Mouse (Mus musculus): ENCODE measurements around the gene Fbxo11. TPM values are rescaled to one million over a fixed set of nuclear protein-coding genes. Genes with fewer than 3 reads are reported as not detected.

Gene Fbxo11
- polyA plus RNA-seq, 1 experiment from 2014 or later, result 20.7 TPM

DNA sequence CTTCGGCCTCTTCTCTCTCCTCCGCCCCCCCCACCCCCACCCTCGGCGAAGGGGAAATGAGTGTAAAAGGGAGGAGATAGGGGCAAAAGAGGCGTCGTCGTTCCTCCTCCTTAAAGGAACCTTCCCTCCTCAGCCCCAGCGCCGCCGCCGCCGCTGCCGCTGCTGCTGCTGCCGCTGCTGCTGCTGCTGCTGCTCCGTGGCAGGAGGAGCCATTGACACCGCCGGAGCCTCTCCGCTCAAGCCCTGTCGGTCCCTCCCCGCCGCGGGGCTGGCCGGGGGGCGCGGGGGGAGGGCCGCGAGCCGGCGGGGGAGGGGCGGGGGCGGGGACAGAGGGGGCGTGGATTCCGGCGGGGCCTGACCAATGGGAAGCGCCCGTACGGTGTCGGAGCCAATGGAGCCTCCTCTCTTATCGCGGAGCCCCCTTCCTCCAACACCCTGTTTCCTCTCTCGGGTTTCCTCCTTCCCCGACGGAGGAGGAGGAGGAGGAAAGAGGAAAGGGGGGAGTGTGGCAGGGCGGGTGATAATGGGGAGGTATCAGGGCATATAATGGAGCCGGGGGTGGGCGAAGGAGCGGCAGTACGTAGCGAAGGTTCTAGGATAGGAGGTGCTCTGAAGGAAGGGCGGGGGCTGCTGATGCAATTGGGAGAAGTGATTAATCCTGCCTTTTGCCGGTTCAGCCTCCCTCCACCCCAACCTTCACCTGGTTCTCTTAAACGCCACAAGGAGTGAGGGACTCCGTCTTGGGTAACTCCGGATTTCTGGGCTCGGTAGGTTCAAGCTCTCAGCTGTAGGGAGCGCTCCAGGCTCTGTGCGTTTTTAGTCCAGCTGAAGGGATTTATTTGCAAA lies 933 bp upstream of the Fbxo11 start:
- Histone ChIP-seq H3K36me3 (ENCODE audit: control insufficient read depth, insufficient read depth, low read length) (no peaks in the 10 kb centered on the region), H3K4me3 (ENCODE audit: control insufficient read depth in 1 of 2, insufficient read depth in 1 of 2, low read depth in 1 of 2, low read length in 2 of 2) (peak overlapping the region; percentile 98 to 99), H3K4me2 (ENCODE audit: low read length) (peak overlapping the region; percentile 77), H3K9me3 (ENCODE audit: control insufficient read depth, low read length) (no peaks in the 10 kb centered on the region), H3K4me1 (ENCODE audit: control insufficient read depth in 2 of 2, insufficient read depth in 2 of 2, low read length in 2 of 2) (peaks cover 0 to 17% of the 10 kb centered on the region in 2 experiments; a peak in 2 of 4 replicates), H3K9ac (ENCODE audit: low read length) (peak overlapping the region; percentile 100), H3K27ac (replicated peaks in 1 of 2; ENCODE audit: control insufficient read depth in 1 of 2, insufficient read depth in 1 of 2, low read depth in 2 of 2, low read length in 2 of 2) (peak overlapping the region; percentile 95 to 100), H3K27me3 (ENCODE audit: control insufficient read depth, insufficient read depth, low read length) (no peaks in the 10 kb centered on the region)
- peak; percentile 96 for ATAC-seq (ENCODE audit: insufficient number of reproducible peaks, insufficient read depth, low FRiP score, low read depth)
- under 1% methylated on average over 28 of the region's 57 CpGs for WGBS

DNA sequence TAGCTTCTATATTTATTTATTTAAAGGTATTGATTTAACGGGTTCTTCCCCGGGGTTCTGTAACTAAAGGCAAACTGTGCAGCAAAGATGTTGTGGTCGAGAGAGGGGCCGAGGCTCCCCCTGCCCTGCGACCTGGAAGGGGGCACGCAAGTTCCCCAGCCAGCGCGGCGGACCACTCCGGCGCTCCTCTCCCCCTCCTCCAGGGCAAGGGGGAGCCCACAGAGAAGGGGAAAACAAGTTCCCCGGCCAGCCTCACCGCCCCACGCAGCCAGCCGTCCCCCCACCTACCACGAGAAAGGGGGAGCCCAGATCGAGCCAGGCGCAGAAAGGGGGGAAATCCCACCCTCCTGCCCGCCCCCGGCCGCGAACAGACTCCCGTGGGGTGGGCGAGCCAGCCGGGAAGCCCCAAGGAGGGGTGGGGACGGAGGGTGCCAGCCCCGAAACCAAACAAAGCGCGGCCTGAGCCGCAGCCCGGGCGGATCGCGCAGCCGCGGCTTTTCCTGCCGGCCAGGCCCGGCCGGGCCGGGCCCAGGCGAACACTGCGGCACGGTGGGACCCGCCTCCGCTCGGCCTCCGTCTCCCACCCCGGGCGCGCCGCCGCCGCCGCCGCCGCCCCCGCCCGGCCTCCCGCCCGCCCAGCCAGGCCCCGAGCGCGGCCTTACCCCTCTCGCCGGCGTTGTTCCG lies 602 bp downstream of the Fbxo11 start:
- peak; percentile 33; the same call in 1 of the 2 replicates for ATAC-seq (ENCODE audit: insufficient number of reproducible peaks, insufficient read depth, low FRiP score, low read depth)
- H3K36me3 ChIP-seq (ENCODE audit: control insufficient read depth, insufficient read depth, low read length), result no peaks in the 10 kb centered on the region
- no peaks in the 10 kb centered on the region for H3K27me3 ChIP-seq (ENCODE audit: control insufficient read depth, insufficient read depth, low read length)
- H3K4me3 ChIP-seq (ENCODE audit: control insufficient read depth in 1 of 2, insufficient read depth in 1 of 2, low read depth in 1 of 2, low read length in 2 of 2), result peak overlapping the region; percentile 98 to 99
- H3K4me1 ChIP-seq (ENCODE audit: control insufficient read depth in 2 of 2, insufficient read depth in 2 of 2, low read length in 2 of 2), result peaks cover 0 to 17% of the 10 kb centered on the region in 2 experiments; a peak in 2 of 4 replicates
- peak overlapping the region; percentile 100 for H3K9ac ChIP-seq (ENCODE audit: low read length)
- peak overlapping the region; percentile 75 for H3K4me2 ChIP-seq (ENCODE audit: low read length)
- peak overlapping the region; percentile 82 to 100 for H3K27ac ChIP-seq (replicated peaks in 1 of 2; ENCODE audit: control insufficient read depth in 1 of 2, insufficient read depth in 1 of 2, low read depth in 2 of 2, low read length in 2 of 2)
- no peaks in the 10 kb centered on the region for H3K9me3 ChIP-seq (ENCODE audit: control insufficient read depth, low read length)
- WGBS, result under 1% methylated on average over 38 of the region's 67 CpGs

DNA sequence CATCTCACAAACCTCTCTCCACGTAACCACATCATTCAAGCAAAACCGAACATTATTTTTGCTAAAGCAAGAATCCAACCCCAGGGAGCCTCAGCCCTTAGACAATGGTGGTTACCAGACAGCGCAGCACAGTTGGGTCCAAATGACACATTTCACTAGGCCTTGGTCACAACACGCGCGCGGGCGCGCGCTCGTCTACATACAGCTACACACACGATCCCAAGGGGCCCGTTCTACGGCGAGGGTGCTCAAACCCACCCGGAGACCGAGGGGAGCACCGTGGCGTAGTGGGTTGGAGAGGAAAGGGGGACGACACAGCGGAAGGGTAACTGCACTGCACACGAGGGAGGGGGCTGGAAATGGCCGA lies 1.1 kb downstream of the Fbxo11 start:
- WGBS, result under 1% methylated on average over 23 of the region's 23 CpGs

GRCm38 (mm10) chr17:88062860-88063580 lies 2.1 kb downstream of the Fbxo11 start:
- H3K9ac ChIP-seq (ENCODE audit: low read length), result peak overlapping the region; percentile 100
- no peaks in the 10 kb centered on the region for H3K27me3 ChIP-seq (ENCODE audit: control insufficient read depth, insufficient read depth, low read length)
- no peak overlapping the region; a peak in 1 of 4 replicates for H3K27ac ChIP-seq (replicated peaks in 1 of 2; ENCODE audit: control insufficient read depth in 1 of 2, insufficient read depth in 1 of 2, low read depth in 2 of 2, low read length in 2 of 2)
- no peaks in the 10 kb centered on the region for H3K9me3 ChIP-seq (ENCODE audit: control insufficient read depth, low read length)
- H3K4me1 ChIP-seq (ENCODE audit: control insufficient read depth in 2 of 2, insufficient read depth in 2 of 2, low read length in 2 of 2), result peaks cover 0 to 24% of the 10 kb centered on the region in 2 experiments; a peak in 2 of 4 replicates
- H3K4me3 ChIP-seq (ENCODE audit: control insufficient read depth in 1 of 2, insufficient read depth in 1 of 2, low read depth in 1 of 2, low read length in 2 of 2), result peak overlapping the region in 1 of 2 experiments; percentile 99; a peak in 3 of 4 replicates
- peak overlapping the region; percentile 75 for H3K4me2 ChIP-seq (ENCODE audit: low read length)
- 30% methylated on average over 8 of the region's 8 CpGs for WGBS
- no peak for ATAC-seq (ENCODE audit: insufficient number of reproducible peaks, insufficient read depth, low FRiP score, low read depth)
- no peaks in the 10 kb centered on the region for H3K36me3 ChIP-seq (ENCODE audit: control insufficient read depth, insufficient read depth, low read length)

More for the DNA sequence above, 1.1 kb downstream of the Fbxo11 start:
- peak overlapping the region; percentile 82 to 100 for H3K27ac ChIP-seq (replicated peaks in 1 of 2; ENCODE audit: control insufficient read depth in 1 of 2, insufficient read depth in 1 of 2, low read depth in 2 of 2, low read length in 2 of 2)
- H3K9ac ChIP-seq (ENCODE audit: low read length), result peak overlapping the region; percentile 100
- ATAC-seq (ENCODE audit: insufficient number of reproducible peaks, insufficient read depth, low FRiP score, low read depth), result no peak
- peaks cover 0 to 17% of the 10 kb centered on the region in 2 experiments; a peak in 2 of 4 replicates for H3K4me1 ChIP-seq (ENCODE audit: control insufficient read depth in 2 of 2, insufficient read depth in 2 of 2, low read length in 2 of 2)
- H3K9me3 ChIP-seq (ENCODE audit: control insufficient read depth, low read length), result no peaks in the 10 kb centered on the region
- peak overlapping the region; percentile 98 to 99 for H3K4me3 ChIP-seq (ENCODE audit: control insufficient read depth in 1 of 2, insufficient read depth in 1 of 2, low read depth in 1 of 2, low read length in 2 of 2)
- H3K4me2 ChIP-seq (ENCODE audit: low read length), result peak overlapping the region; percentile 75
- H3K36me3 ChIP-seq (ENCODE audit: control insufficient read depth, insufficient read depth, low read length), result no peaks in the 10 kb centered on the region
- H3K27me3 ChIP-seq (ENCODE audit: control insufficient read depth, insufficient read depth, low read length), result no peaks in the 10 kb centered on the region

GRCm38 (mm10) chr17:88061942-88062341 lies 3.1 kb downstream of the Fbxo11 start:
- Histone ChIP-seq H3K4me3 (ENCODE audit: control insufficient read depth in 1 of 2, insufficient read depth in 1 of 2, low read depth in 1 of 2, low read length in 2 of 2) (no peak overlapping the region), H3K4me2 (ENCODE audit: low read length) (no peak overlapping the region), H3K9me3 (ENCODE audit: control insufficient read depth, low read length) (no peaks in the 10 kb centered on the region), H3K9ac (ENCODE audit: low read length) (no peak overlapping the region), H3K27me3 (ENCODE audit: control insufficient read depth, insufficient read depth, low read length) (no peaks in the 10 kb centered on the region), H3K4me1 (ENCODE audit: control insufficient read depth in 2 of 2, insufficient read depth in 2 of 2, low read length in 2 of 2) (peaks cover 0 to 34% of the 10 kb centered on the region in 2 experiments; a peak in 2 of 4 replicates), H3K36me3 (ENCODE audit: control insufficient read depth, insufficient read depth, low read length) (no peaks in the 10 kb centered on the region), H3K27ac (replicated peaks in 1 of 2; ENCODE audit: control insufficient read depth in 1 of 2, insufficient read depth in 1 of 2, low read depth in 2 of 2, low read length in 2 of 2) (no peak overlapping the region)
- ATAC-seq (ENCODE audit: insufficient number of reproducible peaks, insufficient read depth, low FRiP score, low read depth), result no peak
- 83% methylated on average over 3 of the region's 3 CpGs for WGBS

- Histone ChIP-seq H3K36me3 (ENCODE audit: control insufficient read depth, insufficient read depth, low read length) (no peaks in the 10 kb centered on the region), H3K9me3 (ENCODE audit: control insufficient read depth, low read length) (no peaks in the 10 kb centered on the region), H3K4me2 (ENCODE audit: low read length) (no peak overlapping the region), H3K27ac (replicated peaks in 1 of 2; ENCODE audit: control insufficient read depth in 1 of 2, insufficient read depth in 1 of 2, low read depth in 2 of 2, low read length in 2 of 2) (no peak overlapping the region), H3K4me1 (ENCODE audit: control insufficient read depth in 2 of 2, insufficient read depth in 2 of 2, low read length in 2 of 2) (peaks cover 0 to 43% of the 10 kb centered on the region in 2 experiments; a peak in 3 of 4 replicates), H3K4me3 (ENCODE audit: control insufficient read depth in 1 of 2, insufficient read depth in 1 of 2, low read depth in 1 of 2, low read length in 2 of 2) (no peak overlapping the region), H3K9ac (ENCODE audit: low read length) (no peak overlapping the region), H3K27me3 (ENCODE audit: control insufficient read depth, insufficient read depth, low read length) (no peaks in the 10 kb centered on the region)
- peak; percentile 50; the same call in 1 of the 2 replicates for ATAC-seq (ENCODE audit: insufficient number of reproducible peaks, insufficient read depth, low FRiP score, low read depth)
- 74% methylated on average over 2 of the region's 2 CpGs for WGBS
Observed at GRCm38 (mm10) chr17:88058280-88058679, 6.8 kb downstream of the Fbxo11 start.

DNA sequence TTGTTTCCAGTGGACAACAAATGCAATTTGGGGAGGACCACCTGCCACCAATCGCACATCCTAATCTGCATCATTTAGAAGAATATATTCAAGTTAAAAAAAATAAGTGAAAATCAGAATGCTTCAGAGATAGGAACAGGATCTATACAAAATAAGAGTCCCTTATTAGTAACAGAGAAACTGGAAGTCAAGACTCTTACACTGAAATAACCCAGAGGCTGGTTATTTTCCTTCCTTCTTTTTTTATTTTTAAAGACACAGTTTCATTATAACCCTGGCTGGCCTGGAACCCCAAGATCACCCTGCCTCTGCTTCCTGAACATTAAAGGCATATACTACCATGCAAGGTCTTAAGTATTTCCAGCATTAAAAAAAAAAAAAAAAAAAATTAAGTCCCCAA lies 7.2 kb downstream of the Fbxo11 start:
- Histone ChIP-seq H3K4me2 (ENCODE audit: low read length) (no peak overlapping the region), H3K4me1 (ENCODE audit: control insufficient read depth in 2 of 2, insufficient read depth in 2 of 2, low read length in 2 of 2) (peaks cover 0 to 39% of the 10 kb centered on the region in 2 experiments; a peak in 3 of 4 replicates), H3K4me3 (ENCODE audit: control insufficient read depth in 1 of 2, insufficient read depth in 1 of 2, low read depth in 1 of 2, low read length in 2 of 2) (no peak overlapping the region), H3K27ac (replicated peaks in 1 of 2; ENCODE audit: control insufficient read depth in 1 of 2, insufficient read depth in 1 of 2, low read depth in 2 of 2, low read length in 2 of 2) (no peak overlapping the region), H3K9ac (ENCODE audit: low read length) (no peak overlapping the region), H3K36me3 (ENCODE audit: control insufficient read depth, insufficient read depth, low read length) (no peaks in the 10 kb centered on the region), H3K27me3 (ENCODE audit: control insufficient read depth, insufficient read depth, low read length) (no peaks in the 10 kb centered on the region), H3K9me3 (ENCODE audit: control insufficient read depth, low read length) (no peaks in the 10 kb centered on the region)
- 65% methylated on average over 1 of the region's 1 CpGs for WGBS
- ATAC-seq (ENCODE audit: insufficient number of reproducible peaks, insufficient read depth, low FRiP score, low read depth), result no peak

Data from heart, embryonic 14.5 days (tissue).